Mouse (Mus musculus) myocyte (in vitro differentiated cells): ENCODE results near the gene 4930502E18Rik.

ENCODE experiments used
- CEBPB ChIP-seq: IDR thresholded peaks from 2 replicates; pipeline ENCODE4 v1.6.1; 2011; ENCODE audit warnings: mild to moderate bottlenecking, moderate library complexity; ENCODE audit not compliant: poor library complexity, insufficient read depth, severe bottlenecking
- E2F4 ChIP-seq: IDR thresholded peaks from one replicate; pipeline ENCODE4 v1.6.1; 2011; ENCODE audit warnings: mild to moderate bottlenecking, control low read depth, moderate library complexity; ENCODE audit not compliant: insufficient read depth
- MAX ChIP-seq: IDR thresholded peaks from one replicate; pipeline ENCODE4 v1.6.1; 2011; ENCODE audit warnings: low read depth, mild to moderate bottlenecking, control low read depth
- MYOD1 ChIP-seq, 3 experiments: IDR thresholded peaks; one replicate each; pipeline ENCODE4 v1.6.1; 2011; ENCODE audit warnings: control low read depth in 2 of 3, low read depth in 2 of 3, mild to moderate bottlenecking in 2 of 3, moderate library complexity in 1 of 3; ENCODE audit not compliant: insufficient read length in 2 of 3, control insufficient read depth in 1 of 3
- POLR2A ChIP-seq: IDR thresholded peaks from one replicate; pipeline ENCODE4 v1.6.1; 2011; ENCODE audit warnings: low read depth, mild to moderate bottlenecking, control low read depth, moderate library complexity; ENCODE audit not compliant: insufficient read length
- POLR2AphosphoS2 ChIP-seq: IDR thresholded peaks from one replicate; pipeline ENCODE4 v1.6.1; 2011; ENCODE audit warnings: low read depth, control low read depth; ENCODE audit not compliant: insufficient read length
- REST ChIP-seq: IDR thresholded peaks from one replicate; pipeline ENCODE4 v1.6.1; 2011; ENCODE audit warnings: mild to moderate bottlenecking, control low read depth, moderate library complexity; ENCODE audit not compliant: insufficient read depth, insufficient read length
- SRF ChIP-seq: IDR thresholded peaks from one replicate; pipeline ENCODE4 v1.6.1; 2011; ENCODE audit warnings: low read depth; ENCODE audit not compliant: control insufficient read depth, insufficient read length
- TCF12 ChIP-seq: IDR thresholded peaks from one replicate; pipeline ENCODE4 v1.6.1; 2011; ENCODE audit warnings: mild to moderate bottlenecking, control low read depth; ENCODE audit not compliant: poor library complexity, insufficient read depth, severe bottlenecking

- TF ChIP-seq CEBPB (no peak), SRF (no peak), POLR2A (no peak), MYOD1 (IDR thresholded peaks at IDR 0.05; ENCODE audit: control insufficient read depth in 1 of 3, insufficient read length in 2 of 3, low read depth in 2 of 3) (no peak), TCF12 (no peak), POLR2AphosphoS2 (no peak), MAX (no peak), REST (no peak), E2F4 (no peak)
These were observed 51.6 kb downstream of the 4930502E18Rik start, which contains the start of gene Zfp36l3 for GRCm38 (mm10) chrX:53776276-53776675.
